Mouse (Mus musculus) right cerebral cortex, postnatal 10 days (tissue): Measurements from ENCODE around the gene Tnfsf11.
A peak's percentile ranks its signal among the peaks of the same experiment; 100 is the strongest.

Experiments used
- DNase-seq, 2 experiments: peaks; one replicate each; pipeline ENCODE4 v3.0.0; 2021; ENCODE audit warnings: low spot score in 2 of 2

Gene Tnfsf11

DNA sequence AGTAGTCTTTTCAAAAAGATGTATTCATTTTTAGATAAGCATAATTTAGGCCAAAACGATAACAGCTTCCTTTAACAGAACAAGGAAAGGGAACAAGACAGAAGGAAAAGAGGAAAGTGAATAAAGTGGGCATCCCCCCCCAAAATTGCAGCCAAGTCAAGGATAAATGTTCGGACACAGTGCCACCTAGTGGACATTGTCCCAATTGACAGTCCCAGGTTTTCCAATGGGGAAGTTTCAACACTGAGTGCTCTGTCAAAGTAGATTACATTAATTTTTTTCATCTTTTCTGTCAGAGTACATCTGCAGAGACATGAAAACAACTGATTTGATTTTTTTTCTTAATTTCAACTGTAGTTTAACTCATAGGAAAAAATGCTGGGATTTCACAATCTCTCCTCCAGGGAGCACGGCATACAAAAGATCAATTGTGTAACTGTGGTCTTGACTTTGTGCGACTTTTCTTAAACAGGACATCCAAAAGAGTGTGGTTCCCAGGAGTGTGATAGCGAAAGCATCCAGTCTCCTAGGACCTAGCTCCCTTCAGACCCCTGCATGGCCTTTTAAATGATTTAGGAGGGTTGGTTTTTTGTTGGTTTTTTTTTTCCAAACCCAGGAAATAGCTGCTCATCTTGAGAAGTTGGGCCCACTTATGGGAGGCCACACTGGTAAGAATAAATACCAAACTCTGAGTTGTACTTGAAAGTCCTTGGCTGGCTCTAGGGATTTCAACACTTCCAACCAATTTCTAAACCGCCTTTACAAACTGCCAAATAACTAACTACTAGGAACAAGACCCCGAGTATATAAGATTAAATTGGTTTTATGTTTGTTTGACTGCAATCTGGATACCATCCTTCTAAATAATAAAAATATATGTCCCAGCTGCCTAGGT, 19.7 kb downstream of the Tnfsf11 start:
- DNase-seq: peak; percentile 71 to 82

DNA sequence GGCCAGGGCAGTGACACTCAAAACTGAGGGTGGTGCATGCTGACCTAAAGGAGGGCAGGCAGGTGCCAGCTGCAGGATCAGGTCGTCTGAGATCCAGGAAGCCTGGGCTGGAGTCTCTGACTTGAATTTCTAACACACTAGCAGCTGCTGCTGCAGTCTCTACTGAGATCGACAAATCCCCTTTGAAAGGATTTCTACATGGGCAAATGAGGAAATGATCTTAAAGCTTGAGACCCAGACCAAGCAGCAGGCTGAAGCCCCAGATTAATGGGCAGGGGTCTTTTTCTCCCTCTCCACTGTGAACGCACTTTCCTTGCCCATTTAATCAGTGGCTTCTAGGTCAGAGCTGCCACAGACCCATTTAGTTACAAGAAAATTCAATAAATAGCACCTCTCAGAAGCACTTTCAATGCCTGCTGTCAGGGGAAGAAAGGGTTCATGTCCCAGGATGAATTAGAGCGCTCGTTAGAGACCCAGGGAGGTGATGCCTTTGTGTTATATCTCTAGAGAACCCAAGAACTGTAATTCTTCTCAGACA, 21.8 kb downstream of the Tnfsf11 start:
- DNase-seq: no peak

DNA sequence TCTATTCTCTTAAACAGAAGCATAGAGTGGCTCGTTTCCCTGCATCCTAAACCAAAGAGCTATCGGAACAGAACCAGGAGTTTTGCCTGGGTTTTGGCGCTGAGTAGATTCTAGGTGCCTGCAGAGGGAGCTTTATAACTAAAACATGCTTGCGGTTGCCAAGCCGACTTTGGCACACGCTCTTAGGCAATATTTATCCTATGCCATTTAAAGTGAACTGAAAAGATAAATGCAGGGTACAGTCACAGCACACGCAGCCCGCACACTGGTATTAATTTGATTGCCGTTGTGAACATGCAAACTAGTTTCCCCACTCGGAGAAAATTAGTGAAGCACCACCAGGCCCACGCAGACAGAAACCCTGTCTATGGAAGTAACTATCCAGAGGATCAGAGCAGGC, 25.4 kb downstream of the Tnfsf11 start:
- DNase-seq: peak; percentile 72 to 77

DNA sequence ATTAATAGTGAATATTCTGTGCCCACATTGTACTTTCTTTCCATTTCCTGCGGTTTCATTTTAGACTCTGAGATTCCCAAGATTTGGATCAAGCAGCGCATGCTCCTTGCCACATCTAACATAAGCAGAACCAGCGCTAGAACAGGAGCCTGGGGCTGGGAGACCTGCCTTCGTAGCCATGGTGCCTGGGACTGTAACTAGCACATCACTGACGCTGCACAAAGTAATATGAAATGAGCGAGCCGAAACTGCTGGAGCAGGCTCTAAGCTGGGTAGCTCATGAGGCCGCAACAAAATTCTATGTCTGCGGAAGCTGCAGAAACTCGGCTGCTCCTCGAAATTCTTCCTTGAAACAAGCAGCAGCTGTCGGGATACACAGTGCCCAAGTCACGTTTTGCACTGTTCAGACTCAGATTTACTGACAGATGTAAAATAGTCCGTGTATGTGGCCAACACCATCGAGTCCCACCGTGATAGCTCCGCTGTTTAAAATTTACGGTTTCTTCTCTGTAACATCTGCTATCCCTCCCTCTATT, 31.4 kb downstream of the Tnfsf11 start:
- DNase-seq: peak; percentile 39 to 60

DNA sequence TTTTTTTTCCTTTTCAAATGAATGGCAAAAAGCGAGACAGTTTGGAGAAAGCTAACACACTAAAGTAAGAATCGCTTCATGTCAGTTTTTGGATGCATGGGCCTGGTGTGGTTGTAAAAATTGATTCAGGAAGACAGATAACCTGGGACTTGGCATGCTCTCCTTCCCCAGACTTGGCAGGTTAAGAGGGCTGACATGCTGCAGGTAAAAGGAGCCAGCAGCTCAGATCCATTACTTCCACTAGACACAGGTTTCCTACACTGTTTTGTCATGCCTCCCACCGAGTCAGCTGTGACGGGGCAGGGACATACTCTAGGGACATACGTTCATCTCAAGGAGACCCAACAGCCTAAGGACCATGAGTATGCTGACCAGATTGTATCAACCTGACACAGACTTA, 33.0 kb downstream of the Tnfsf11 start:
- DNase-seq: no peak

DNA sequence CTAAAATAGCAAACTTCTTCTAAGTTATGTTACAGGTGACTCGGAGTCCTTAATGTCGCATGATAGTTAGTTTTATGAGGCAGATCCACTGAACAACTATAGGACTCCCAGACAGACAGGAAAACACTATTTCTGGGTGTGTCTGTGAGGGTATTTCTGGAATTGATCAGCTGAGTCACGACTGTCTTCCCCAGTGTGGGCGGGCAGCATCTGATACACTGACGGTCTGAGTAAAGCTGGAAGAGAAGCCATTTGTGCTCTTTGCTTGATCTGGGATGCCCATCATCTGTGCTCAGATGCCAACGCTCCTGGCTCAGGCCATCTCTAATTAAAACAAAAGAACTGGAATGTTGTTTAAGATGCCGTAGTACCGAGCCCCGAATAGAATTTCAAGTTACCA, 33.7 kb downstream of the Tnfsf11 start:
- peak; percentile 60 to 75 for DNase-seq

DNA sequence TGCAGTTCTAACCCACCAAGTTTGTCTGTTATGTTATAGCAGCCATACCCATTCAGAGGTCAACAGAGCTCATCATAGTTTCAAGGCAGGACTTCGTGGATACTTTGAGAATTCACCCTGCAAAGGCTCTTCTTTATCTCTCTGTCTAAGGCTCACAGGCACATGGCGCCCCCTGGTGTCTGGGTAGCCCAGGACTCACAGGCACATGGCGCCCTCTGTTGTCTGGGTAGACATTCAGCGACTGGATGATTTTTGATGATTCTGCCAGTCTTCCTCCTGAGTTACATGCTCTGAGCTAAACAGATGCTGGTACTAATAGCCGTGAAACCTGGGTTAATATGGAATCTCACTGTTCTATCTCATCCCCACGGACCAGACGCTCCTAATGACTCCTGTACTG, 34.3 kb downstream of the Tnfsf11 start:
- DNase-seq: no peak

DNA sequence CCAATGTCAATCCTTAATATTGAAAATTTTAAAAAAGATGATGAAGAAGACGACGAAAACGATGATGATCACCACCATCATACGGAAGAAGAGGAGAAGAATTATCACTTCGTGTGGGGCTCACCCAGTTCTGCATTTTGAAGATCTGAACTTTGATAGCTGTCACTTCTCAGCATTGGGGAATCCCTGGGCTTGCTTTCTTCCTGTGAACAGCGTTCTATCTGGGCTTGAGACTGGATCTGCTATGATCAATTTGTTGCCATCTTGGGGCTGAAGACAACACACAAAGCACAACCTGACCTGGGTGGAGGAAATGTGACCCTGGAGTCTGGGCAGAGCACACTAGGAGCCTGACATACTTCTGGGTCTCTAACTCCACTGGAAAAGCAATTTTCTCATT, 43.0 kb downstream of the Tnfsf11 start:
- no peak for DNase-seq

DNA sequence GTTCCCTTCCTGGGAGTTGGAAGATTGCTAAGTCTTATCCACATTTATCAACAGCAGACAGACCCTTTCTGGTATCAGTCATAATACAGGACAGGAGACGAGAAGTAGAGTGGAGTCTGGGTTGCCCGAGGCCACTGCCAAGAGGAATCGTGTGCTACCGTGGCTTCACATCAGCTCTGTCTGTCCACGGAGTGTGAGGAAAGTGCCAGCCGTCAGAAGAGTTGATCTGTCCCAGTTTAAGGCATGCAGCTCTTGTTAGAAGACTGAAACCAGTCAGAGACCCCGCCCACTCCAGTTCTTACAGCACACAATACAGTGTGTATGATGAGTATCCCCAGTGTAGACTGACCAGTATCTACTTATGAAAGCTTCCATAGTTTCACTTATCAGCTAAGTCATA, 45.2 kb downstream of the Tnfsf11 start:
- DNase-seq: no peak

DNA sequence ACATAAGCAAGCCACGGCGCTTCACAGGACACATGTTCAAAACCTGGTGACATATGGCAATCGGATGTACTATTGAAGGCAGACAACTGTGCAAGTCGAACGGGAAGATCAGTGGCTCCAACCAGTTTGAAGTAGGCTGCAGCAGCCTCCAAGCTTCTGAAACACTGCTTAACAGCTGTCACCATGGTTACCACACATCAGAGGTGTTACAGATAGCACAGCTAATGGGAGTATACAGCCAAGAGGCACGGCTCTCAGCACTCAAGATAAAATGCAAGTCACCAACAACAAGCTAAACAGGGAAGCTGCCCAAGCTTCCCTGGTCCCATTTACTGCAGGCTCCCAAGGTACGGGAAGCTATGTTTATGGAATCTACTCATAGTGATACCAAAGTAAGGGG, 46.6 kb downstream of the Tnfsf11 start:
- no peak for DNase-seq

DNA sequence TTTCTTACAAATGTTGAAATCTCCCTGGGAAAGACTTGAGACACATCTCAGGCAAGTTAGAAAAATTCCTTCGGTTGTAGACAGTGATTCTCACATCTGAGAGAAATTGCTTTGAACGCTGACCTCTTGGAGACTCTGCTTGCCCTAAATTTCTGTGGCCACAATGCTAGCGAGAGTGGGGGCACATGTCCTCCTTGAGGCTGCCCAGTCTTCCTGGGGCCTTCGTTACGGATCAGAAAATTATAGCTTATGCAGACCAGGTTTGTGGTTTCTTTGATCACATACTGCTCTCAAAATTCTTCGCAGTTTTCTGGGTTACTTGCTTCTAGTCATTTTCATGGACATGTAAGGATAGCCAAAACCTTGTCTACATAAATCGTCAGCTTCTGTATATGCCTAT, 53.8 kb downstream of the Tnfsf11 start:
- no peak for DNase-seq

DNA sequence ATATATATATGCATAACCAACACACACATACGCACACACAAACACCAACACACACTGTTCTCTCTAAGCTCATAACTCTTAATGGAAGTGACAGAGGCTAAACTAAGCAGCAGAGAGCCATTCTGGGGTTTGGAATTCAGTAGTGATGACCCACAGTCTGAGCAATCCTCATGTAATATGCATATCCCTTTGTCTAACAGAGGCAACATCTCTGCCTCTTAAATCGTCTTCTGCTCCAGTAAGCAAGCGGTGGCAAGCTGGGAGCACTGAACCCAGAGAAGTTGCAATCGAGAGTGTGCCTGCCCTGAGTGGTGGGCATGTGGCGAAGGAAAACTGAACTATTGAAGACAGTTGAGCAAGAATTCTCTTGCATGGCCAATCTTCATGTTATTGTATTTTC, 61.2 kb downstream of the Tnfsf11 start:
- DNase-seq: no peak

DNA sequence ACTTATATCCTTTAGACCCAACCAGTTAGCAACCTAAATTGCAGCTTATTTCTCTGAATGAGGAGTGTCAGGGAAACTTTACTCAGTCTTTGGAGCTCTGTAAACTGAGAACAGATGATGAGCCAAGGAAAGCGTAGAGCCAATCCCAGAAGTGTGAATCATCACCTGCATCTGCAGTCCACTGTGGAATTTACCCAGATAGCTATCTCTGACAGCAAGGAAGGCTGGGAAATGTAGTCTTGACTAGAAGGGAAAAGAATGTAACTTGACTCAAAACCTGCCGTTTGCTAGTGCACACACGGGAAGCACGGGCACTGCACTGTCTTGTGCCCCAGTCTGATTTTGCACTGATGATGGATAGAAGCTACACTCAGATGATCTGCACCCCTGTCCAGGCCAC, 63.0 kb downstream of the Tnfsf11 start:
- peak in 1 of 2 experiments; percentile 37 for DNase-seq

DNA sequence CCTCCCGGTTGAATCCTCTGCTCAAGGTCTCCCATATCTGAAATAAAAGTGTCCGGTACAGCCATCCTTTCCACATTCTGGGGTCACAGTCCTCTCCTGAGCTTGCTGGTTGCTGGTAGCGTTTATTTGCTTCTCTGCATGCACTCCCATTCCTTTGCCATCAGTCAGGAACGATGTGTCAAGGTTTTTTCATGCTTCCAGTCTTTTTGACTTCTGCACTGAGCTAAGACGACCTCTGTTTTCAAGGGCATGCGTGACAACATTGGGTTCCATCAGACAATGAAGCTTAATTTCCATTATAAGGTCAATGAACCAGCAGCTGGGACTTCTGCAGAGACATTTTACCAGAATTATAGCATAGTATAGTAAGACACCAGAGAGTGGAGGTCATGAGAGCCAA, 68.5 kb downstream of the Tnfsf11 start:
- DNase-seq: no peak

DNA sequence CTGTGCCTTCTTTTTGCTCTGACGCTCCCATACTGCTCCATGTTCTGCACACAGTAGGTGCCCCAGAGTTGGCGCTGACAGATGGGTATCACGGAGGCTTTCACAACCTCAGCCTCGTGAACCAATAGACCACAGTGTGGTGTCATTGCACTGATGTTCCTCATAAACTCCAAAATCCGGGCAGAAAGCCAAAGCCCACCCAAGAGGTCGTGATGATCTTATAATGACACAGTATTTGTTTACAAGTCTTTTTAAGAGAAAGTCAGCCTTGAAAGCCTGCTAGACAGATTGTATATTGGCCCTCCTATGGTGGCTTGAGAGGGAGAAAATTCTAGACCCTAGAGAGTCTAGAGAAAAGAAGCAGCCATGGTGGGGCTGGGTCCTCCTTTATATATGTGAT, 70.6 kb downstream of the Tnfsf11 start:
- no peak for DNase-seq

DNA sequence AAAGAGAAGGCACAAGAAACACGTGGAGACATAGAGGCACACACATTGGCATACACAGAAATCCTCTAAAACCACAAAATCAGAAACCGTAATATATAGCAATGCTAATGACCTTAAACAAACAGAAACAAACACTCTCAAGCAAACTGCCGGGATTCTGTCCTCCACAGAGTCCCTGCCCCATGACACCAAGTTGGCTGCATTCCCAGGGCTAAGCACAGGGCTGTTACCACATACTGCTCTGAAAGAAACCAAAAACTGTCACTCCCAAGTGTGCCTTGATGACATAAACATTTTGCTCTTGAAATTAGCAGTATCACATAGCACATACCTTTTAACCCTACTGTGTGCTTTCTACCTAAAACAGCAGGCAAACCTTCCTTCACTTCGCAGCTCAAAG, 71.7 kb downstream of the Tnfsf11 start:
- DNase-seq: peak in 1 of 2 experiments; percentile 32

DNA sequence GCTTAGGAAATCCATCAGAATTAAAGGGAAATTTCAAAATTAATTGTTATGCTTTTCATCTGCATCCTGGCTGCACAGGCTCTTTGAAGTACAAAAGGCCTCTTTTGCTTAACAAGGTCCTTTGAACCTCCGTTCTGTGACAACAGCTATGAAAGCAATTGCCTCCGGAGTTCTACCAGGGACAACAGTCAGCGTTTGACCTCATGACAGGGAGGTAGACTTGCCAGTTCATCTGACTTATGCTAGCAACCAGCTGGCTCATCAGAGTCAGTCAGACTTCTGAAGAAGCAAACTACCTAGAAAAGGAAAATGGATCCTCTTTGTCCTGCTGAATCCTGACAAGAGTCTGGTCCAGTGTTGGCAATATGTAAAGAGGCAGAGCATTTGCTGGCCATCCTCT, 72.5 kb downstream of the Tnfsf11 start:
- DNase-seq: no peak

DNA sequence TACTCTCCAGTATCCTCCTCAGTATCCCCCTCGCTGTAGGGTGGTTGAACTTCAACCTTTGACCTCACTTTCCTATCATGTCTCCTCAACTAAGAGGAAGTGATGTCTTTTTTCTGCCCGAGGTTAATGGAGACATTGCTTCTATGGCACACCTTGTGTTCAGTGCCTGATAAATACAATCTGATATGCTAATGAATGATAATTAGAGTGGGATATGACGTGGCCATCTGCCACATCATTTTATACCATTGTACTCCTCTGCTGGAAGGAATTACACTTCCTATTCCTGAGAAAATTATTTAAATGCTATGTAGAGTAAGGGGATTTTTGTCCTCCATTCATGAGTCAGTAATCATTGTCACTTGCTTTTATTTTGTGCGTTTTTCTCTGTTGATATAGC, 78.8 kb downstream of the Tnfsf11 start:
- no peak for DNase-seq
